Mouse (Mus musculus): ENCODE data around the gene Rtn2. TPM values are rescaled to one million over a fixed set of nuclear protein-coding genes. Genes with fewer than 3 reads are reported as not detected.

Rtn2 gene
- polyA plus RNA-seq, 1 experiment: 14.3 TPM

DNA sequence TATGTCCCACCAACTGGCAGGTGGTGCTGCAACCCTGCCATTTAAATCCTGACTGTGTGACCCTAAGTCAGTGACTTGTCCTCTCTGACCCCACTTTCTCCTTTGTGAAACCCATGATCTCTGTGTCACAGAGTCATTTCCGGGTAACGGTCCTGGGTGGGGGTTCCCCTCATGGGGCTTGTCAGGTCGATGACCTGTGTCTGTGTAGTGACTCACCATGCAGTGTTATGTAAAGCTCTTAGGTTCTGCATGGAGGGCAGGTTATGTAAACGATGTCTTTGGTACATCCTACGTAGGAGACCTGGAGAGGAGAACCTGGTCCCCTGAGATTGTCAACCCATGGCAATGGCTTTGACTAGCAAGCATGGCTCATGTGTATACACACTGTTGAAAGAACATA is 39.0 kb downstream of the Rtn2 start:
- H3K9ac ChIP-seq (ENCODE audit: low read depth, poor library complexity, severe bottlenecking): no peak overlapping the region
- no peaks in the 10 kb centered on the region for H3K36me3 ChIP-seq (ENCODE audit: control insufficient read depth, insufficient read depth, low read length, poor library complexity, severe bottlenecking)
- H3K9me3 ChIP-seq (replicated peaks; ENCODE audit: control insufficient read depth, insufficient read depth, low read length, poor library complexity, severe bottlenecking): no peaks in the 10 kb centered on the region
- H3K27me3 ChIP-seq (ENCODE audit: control insufficient read depth, insufficient read depth, low read length, poor library complexity, severe bottlenecking): no peaks in the 10 kb centered on the region
- H3K4me3 ChIP-seq (ENCODE audit: low read depth, low read length): no peak overlapping the region
- no peak for TF ChIP-seq EP300 (IDR thresholded peaks at IDR 0.05; ENCODE audit: insufficient read depth, low read depth, low read length)
- TF ChIP-seq POLR2A (IDR thresholded peaks at IDR 0.05; ENCODE audit: insufficient read depth, low read length): no peak
- TF ChIP-seq CTCF (IDR thresholded peaks at IDR 0.05; ENCODE audit: low read depth, low read length): no peak
- no peaks in the 10 kb centered on the region for H3K4me1 ChIP-seq (ENCODE audit: control insufficient read depth, insufficient read depth, low read length)
- no peak overlapping the region for H3K27ac ChIP-seq (ENCODE audit: insufficient read depth, low read length)

DNA sequence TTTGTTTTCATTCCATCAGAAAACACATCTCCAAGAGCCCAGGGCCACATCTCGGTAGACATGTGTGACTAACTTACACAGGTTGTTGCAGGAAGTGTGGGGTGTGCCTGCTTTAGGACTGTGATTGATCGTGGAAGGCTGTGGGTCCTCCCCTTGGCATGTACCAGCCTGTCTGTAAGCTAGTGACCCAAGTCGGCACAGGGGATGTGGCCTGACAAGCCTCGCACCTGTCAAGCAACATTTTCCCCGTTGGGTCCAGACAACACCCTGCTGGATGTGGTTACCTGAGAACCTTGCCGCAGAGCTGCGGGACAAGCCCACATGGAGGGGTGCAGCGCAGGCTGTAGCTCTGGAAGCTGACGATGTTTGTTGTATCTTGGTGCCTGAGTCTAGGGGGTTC is 40.1 kb downstream of the Rtn2 start:
- no peaks in the 10 kb centered on the region for H3K36me3 ChIP-seq (ENCODE audit: control insufficient read depth, insufficient read depth, low read length, poor library complexity, severe bottlenecking)
- no peak overlapping the region for H3K27ac ChIP-seq (ENCODE audit: insufficient read depth, low read length)
- H3K27me3 ChIP-seq (ENCODE audit: control insufficient read depth, insufficient read depth, low read length, poor library complexity, severe bottlenecking): no peaks in the 10 kb centered on the region
- no peaks in the 10 kb centered on the region for H3K9me3 ChIP-seq (replicated peaks; ENCODE audit: control insufficient read depth, insufficient read depth, low read length, poor library complexity, severe bottlenecking)
- TF ChIP-seq POLR2A (IDR thresholded peaks at IDR 0.05; ENCODE audit: insufficient read depth, low read length): no peak
- no peak for TF ChIP-seq CTCF (IDR thresholded peaks at IDR 0.05; ENCODE audit: low read depth, low read length)
- no peak for TF ChIP-seq EP300 (IDR thresholded peaks at IDR 0.05; ENCODE audit: insufficient read depth, low read depth, low read length)
- H3K4me3 ChIP-seq (ENCODE audit: low read depth, low read length): no peak overlapping the region
- no peak overlapping the region for H3K9ac ChIP-seq (ENCODE audit: low read depth, poor library complexity, severe bottlenecking)
- H3K4me1 ChIP-seq (ENCODE audit: control insufficient read depth, insufficient read depth, low read length): no peaks in the 10 kb centered on the region

DNA sequence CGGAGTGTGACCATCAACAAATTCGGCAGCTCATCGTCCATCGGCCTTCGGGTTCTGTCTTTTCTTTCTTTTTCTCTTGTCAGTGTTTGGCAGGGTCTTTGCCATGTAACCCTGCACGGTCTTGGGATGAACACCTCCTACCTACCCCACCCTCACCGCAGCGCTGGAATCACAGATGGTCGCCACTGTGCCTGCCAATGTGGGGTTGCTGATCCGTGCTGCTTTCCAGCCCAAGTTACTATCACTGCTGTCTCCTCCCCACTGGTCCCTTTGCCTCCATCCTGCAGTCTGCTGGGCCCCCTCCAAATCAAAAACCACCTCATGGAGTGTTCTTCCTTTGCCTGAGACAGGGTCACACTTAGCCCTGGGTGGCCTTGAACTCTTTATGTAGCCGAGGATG is 41.8 kb downstream of the Rtn2 start:
- TF ChIP-seq EP300 (IDR thresholded peaks at IDR 0.05; ENCODE audit: insufficient read depth, low read depth, low read length) (no peak), POLR2A (IDR thresholded peaks at IDR 0.05; ENCODE audit: insufficient read depth, low read length) (no peak), CTCF (IDR thresholded peaks at IDR 0.05; ENCODE audit: low read depth, low read length) (no peak)
- H3K27ac ChIP-seq (ENCODE audit: insufficient read depth, low read length): no peak overlapping the region
- no peak overlapping the region for H3K9ac ChIP-seq (ENCODE audit: low read depth, poor library complexity, severe bottlenecking)
- H3K36me3 ChIP-seq (ENCODE audit: control insufficient read depth, insufficient read depth, low read length, poor library complexity, severe bottlenecking): no peaks in the 10 kb centered on the region
- no peaks in the 10 kb centered on the region for H3K9me3 ChIP-seq (replicated peaks; ENCODE audit: control insufficient read depth, insufficient read depth, low read length, poor library complexity, severe bottlenecking)
- H3K4me3 ChIP-seq (ENCODE audit: low read depth, low read length): no peak overlapping the region
- H3K4me1 ChIP-seq (ENCODE audit: control insufficient read depth, insufficient read depth, low read length): no peaks in the 10 kb centered on the region
- H3K27me3 ChIP-seq (ENCODE audit: control insufficient read depth, insufficient read depth, low read length, poor library complexity, severe bottlenecking): no peaks in the 10 kb centered on the region

DNA sequence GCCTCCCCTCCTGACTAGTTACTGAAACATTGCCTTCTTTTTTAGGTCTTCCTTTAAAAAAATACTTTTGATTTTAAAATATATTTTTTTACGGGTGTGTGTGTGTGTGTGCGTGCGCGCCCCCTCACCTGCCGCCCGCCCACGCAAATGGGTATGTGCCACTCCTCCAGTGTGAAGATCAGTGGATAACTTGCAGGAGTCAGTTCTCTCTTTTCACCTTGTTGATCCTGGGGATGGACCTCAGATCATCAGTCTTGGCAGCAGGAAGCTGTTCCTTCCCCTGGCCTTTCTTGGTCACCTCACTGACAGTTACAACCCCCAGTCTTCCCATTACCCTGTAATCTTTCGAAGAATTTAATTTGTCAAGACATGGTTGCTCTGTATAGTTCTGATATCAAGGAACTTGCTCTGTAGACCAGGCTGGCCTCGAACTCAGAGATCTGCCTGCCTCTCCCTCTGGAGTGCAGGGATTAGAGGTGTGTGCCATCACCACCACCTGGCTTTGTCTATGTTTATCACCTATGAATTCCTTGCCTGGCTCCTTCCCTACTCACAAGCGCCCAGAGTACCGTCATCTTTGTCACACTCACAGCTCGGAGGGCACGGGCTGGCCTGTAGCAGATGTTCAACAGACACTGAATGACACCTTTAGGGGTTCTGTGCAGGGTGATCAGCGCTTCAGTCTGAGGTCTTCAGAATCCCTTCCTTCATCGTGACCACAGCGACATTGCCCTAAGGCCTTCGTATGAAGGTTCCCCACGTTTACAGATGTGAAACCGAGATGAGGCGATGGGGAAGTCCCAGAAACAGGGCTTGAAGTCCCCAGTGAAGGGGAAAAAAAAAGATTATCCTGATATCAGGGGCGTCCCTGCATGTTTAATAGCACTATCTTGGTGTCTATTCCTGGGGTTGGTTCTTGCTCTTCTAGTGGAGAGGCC is 43.1 kb downstream of the Rtn2 start:
- H3K9me3 ChIP-seq (replicated peaks; ENCODE audit: control insufficient read depth, insufficient read depth, low read length, poor library complexity, severe bottlenecking): no peaks in the 10 kb centered on the region
- H3K4me3 ChIP-seq (ENCODE audit: low read depth, low read length): no peak overlapping the region
- no peak overlapping the region for H3K9ac ChIP-seq (ENCODE audit: low read depth, poor library complexity, severe bottlenecking)
- H3K36me3 ChIP-seq (ENCODE audit: control insufficient read depth, insufficient read depth, low read length, poor library complexity, severe bottlenecking): no peaks in the 10 kb centered on the region
- TF ChIP-seq EP300 (IDR thresholded peaks at IDR 0.05; ENCODE audit: insufficient read depth, low read depth, low read length): no peak
- TF ChIP-seq CTCF (IDR thresholded peaks at IDR 0.05; ENCODE audit: low read depth, low read length): no peak
- TF ChIP-seq POLR2A (IDR thresholded peaks at IDR 0.05; ENCODE audit: insufficient read depth, low read length): no peak
- no peaks in the 10 kb centered on the region for H3K27me3 ChIP-seq (ENCODE audit: control insufficient read depth, insufficient read depth, low read length, poor library complexity, severe bottlenecking)
- no peak overlapping the region for H3K27ac ChIP-seq (ENCODE audit: insufficient read depth, low read length)
- H3K4me1 ChIP-seq (ENCODE audit: control insufficient read depth, insufficient read depth, low read length): no peaks in the 10 kb centered on the region

DNA sequence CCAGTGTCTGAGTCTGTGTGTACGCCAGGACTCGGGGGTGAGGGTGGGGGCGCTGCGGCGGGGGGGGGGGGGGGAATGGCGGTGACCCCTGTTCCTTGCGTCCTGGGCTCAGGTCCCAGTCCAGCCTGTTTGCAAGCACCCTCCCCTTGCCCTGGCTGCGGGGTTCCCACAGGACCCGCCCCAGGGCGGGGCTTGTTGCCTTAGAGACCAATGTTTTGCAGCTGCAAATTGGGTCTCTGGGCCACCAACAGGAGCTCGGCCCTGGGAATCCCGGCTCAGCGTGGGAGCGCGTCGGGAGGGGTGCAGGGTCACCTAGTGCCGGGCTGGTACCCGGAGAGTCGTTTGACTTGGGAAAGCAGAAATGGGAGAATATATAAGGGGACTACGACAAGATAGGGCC is 43.9 kb downstream of the Rtn2 start:
- Histone ChIP-seq H3K27me3 (ENCODE audit: control insufficient read depth, insufficient read depth, low read length, poor library complexity, severe bottlenecking) (no peaks in the 10 kb centered on the region), H3K9ac (ENCODE audit: low read depth, poor library complexity, severe bottlenecking) (no peak overlapping the region), H3K9me3 (replicated peaks; ENCODE audit: control insufficient read depth, insufficient read depth, low read length, poor library complexity, severe bottlenecking) (no peaks in the 10 kb centered on the region), H3K36me3 (ENCODE audit: control insufficient read depth, insufficient read depth, low read length, poor library complexity, severe bottlenecking) (no peaks in the 10 kb centered on the region), H3K4me3 (ENCODE audit: low read depth, low read length) (peak overlapping the region; percentile 34; the same call in 1 of the 2 replicates), H3K27ac (ENCODE audit: insufficient read depth, low read length) (no peak overlapping the region), H3K4me1 (ENCODE audit: control insufficient read depth, insufficient read depth, low read length) (no peaks in the 10 kb centered on the region)
- TF ChIP-seq EP300 (IDR thresholded peaks at IDR 0.05; ENCODE audit: insufficient read depth, low read depth, low read length) (no peak), POLR2A (IDR thresholded peaks at IDR 0.05; ENCODE audit: insufficient read depth, low read length) (no peak), CTCF (IDR thresholded peaks at IDR 0.05; ENCODE audit: low read depth, low read length) (no peak)

DNA sequence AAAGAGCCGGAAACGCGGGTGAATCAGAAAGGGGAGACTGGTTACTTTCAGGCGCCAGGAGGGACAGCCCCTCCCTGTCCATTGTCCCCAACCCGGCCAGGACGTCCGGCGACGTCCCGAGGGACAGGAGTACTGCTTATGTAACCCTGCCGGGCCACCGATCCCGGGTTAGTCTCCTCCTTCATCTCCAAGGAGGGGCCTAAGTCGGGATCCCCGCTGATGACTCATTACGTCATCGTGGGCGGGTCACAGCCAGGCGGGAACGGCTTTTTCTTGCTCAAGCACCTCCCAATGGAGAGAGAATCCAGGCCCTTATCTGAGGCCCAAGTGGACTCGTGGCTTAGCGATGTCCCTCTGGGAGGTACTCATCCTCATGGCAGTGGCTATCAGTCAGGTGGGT is 44.7 kb downstream of the Rtn2 start:
- Histone ChIP-seq H3K4me1 (ENCODE audit: control insufficient read depth, insufficient read depth, low read length) (no peaks in the 10 kb centered on the region), H3K27ac (ENCODE audit: insufficient read depth, low read length) (no peak overlapping the region), H3K27me3 (ENCODE audit: control insufficient read depth, insufficient read depth, low read length, poor library complexity, severe bottlenecking) (no peaks in the 10 kb centered on the region), H3K9me3 (replicated peaks; ENCODE audit: control insufficient read depth, insufficient read depth, low read length, poor library complexity, severe bottlenecking) (no peaks in the 10 kb centered on the region), H3K4me3 (ENCODE audit: low read depth, low read length) (peak overlapping the region; percentile 42), H3K36me3 (ENCODE audit: control insufficient read depth, insufficient read depth, low read length, poor library complexity, severe bottlenecking) (no peaks in the 10 kb centered on the region), H3K9ac (ENCODE audit: low read depth, poor library complexity, severe bottlenecking) (peak overlapping the region; percentile 9; the same call in 1 of the 2 replicates)
- no peak for TF ChIP-seq EP300 (IDR thresholded peaks at IDR 0.05; ENCODE audit: insufficient read depth, low read depth, low read length)
- no peak for TF ChIP-seq POLR2A (IDR thresholded peaks at IDR 0.05; ENCODE audit: insufficient read depth, low read length)
- TF ChIP-seq CTCF (IDR thresholded peaks at IDR 0.05; ENCODE audit: low read depth, low read length): no peak

Measured in ES-Bruce4 (cell line).